Mouse (Mus musculus) adrenal gland, postnatal 10 days (tissue): ENCODE measurements around the gene Atrip. TPM values are rescaled to one million over a fixed set of nuclear protein-coding genes. Genes with fewer than 3 reads are reported as not detected.

Experiments used
- DNase-seq: peaks from one replicate; pipeline ENCODE4 v3.0.0; 2021; ENCODE audit warnings: mixed read lengths
- total RNA-seq, 2 experiments: library from RNA; stranded (reverse); gene quantifications; 2 replicates each; pipeline ENCODE4 v1.2.3; 2021

The Atrip gene
- total RNA-seq, 2 experiments from 2014 or later, result 13.8 to 14.2 TPM

DNA sequence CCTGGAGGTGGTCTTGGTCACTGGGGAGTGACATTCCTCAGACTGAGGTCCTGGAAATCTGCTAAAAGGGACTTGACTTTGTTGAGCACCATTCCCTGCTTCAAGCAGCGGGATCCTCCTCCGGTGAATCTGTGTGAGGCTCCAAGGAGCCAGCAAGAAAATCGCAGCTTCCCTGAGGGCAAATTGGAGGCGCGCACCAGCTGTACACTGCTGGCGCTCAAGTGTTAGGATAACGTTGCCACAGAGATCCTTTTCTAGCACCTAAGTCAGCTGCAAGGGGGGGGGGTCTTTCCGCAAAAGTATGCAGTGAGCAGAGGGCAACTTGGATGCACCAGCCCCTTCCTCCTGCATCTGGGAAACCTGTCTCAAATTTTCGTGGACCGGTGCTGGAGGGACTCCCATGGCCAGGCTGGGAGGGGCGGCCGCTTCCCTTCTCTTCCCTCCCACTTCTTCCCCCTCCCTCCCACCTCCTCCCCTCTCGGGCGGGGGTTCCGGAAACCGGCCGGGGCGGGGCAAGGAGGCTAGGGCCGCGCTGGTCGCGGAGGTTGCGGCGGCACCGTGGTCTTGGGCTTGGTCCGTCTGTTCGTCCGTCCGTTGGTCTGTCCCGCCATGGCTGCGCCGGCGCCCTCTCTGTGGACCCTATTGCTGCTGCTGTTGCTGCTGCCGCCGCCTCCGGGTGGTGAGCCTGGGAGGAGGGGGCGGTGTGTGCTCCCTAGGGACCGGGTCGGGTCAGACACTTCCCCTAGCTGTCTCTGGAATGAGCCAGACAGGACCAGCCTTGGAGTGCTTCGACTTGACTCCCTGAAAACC, 35.6 kb downstream of the Atrip start, which contains the start of gene Shisa5:
Gene Shisa5, plus strand, starts transcription at position 480 of the 810 bp plus-strand sequence.
- DNase-seq, result peak; percentile 90

GRCm38 (mm10) chr9:109032435-109032834, 41.5 kb downstream of the Atrip start:
- DNase-seq, result no peak

DNA sequence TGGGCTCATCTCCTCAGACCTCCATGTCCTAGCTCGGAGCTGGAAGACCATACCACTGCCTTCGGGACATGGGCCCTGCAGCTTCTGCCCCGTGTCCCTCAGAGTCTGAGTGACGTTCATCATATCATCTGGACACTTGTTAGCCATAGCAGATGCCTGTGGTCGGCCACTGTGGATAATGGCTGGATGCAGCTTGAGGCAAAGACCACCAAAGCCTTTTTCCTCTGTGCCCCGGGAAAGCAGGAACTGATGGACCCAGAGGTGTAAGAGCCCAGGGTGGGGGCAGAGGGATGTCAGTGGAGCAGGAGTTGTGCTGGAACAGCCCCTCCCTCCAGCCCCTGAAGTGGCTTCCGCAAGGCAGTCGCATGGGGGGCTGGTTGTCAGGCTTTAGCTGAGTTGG, 42.2 kb downstream of the Atrip start:
- no peak for DNase-seq

- DNase-seq, result no peak
Observed at GRCm38 (mm10) chr9:109031001-109031400, 42.9 kb downstream of the Atrip start.

GRCm38 (mm10) chr9:109030312-109030711, 43.6 kb downstream of the Atrip start:
- no peak for DNase-seq

DNA sequence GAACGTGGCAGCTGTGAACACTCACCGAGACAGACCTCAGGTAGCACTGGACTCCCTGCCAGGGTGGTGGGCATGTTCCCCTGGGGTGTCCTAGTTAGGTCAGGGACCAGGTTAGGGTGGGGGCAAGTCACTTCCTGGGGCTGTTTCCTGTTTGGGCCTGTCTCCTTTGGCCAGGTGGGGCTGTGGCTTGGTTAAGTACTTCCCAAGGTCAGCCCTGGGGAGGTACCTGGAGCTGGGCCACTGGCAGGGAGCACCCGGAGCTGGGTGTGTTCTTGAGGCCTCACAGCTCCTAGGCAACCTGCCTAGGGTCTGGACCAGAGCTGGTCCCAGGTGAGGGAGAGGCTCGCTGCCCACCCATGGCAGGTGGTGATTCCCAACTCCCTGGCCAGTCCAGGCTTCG, 45.0 kb downstream of the Atrip start:
- DNase-seq, result no peak

- no peak for DNase-seq
Observed at GRCm38 (mm10) chr9:109028421-109028820, 45.5 kb downstream of the Atrip start.

DNA sequence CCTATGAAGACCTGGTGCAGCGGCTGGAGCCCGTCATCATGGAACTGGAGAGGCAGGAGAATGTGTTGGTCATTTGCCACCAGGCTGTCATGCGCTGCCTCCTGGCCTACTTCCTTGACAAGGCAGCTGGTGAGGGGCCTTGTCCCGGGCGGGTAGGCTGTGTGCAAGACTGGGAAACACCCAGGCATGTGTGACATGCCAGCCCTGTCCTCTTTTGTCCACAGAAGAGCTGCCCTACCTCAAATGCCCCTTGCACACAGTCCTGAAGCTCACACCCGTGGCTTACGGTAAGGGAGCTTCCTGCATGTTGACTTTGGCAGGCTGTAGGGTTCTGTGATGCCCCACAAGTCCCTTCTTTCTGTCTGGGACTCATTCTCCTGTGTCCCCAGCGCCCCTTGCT, 46.4 kb downstream of the Atrip start:
- no peak for DNase-seq

DNA sequence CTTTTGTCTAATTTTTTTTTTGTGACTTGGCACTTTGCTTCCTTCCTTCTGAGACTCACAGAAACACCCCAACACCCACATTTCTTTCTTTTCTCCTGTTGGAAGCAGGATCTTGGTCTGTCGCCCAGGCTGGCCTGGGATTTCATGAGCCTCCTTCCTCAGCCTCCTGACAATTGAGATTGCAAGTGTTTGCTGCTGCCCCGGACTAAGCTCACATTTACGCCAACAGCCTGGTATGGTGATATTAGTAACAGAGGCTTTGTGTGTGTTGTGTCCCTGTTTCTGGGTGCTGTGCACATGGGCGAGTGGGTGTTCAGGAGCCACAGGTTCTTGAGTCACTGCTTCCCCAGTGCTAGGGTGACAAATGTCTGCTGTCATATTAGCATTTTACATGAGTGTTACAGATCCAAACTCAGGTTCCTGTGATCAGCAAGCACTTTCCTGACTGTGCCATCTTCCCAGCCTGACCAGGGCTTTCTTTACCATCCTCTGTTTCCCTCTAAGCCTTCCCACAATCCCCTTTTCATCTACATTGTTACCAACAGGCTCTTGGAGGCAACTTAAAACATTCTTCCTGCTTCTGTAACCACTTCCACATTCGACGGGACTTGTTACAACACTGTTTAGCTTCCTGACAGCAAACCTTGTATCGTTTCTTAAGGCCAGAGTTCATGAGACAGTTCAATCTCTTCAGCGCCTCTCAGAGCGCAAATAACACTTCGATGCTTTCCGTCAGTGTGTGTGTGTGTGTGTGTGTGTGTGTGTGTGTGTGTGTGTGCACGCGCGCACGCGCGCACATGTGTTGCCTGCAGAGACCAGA, 50.8 kb downstream of the Atrip start:
- DNase-seq, result peak; percentile 57

- no peak for DNase-seq
Observed at GRCm38 (mm10) chr9:109021428-109021827, 52.5 kb downstream of the Atrip start.

GRCm38 (mm10) chr9:109016973-109017604, 56.8 kb downstream of the Atrip start:
- DNase-seq, result no peak

GRCm38 (mm10) chr9:109015397-109015796, 58.5 kb downstream of the Atrip start:
- no peak for DNase-seq

- DNase-seq, result no peak
Observed at GRCm38 (mm10) chr9:109010316-109010690, 63.6 kb downstream of the Atrip start.

DNA sequence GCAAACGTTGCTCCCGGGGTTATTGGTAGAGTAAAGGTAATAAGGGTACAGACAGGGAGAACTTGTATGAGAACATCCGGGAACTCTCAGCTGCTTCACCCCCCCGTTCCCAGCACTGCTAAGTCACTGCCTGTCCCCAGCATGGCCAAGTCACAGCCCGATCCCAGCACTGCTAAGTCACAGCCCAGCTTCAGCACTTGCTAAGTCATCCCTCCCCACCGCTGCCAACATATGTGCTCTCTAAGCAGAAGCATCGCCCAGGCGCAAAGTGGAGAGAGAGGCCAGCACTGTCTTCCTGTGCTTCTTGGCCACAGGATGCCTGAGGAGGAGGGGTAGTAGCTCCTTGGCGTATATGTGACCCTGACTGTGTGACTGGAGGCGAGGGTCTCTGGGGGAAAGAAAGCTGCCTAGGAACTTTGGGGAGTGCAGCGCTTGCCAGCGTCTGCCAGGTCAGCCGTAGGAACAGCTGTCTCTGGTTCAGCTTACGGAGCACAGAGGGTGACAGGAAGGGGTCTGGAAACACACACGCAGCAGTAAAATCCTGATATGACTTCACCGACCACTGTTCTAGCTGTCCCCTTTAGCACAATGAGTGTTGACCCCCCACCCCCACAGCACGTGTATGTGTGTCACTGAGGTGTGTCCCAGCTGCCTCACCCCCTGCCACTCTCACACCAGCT, 64.1 kb downstream of the Atrip start:
- DNase-seq, result peak; percentile 35

GRCm38 (mm10) chr9:109008994-109009635, 64.8 kb downstream of the Atrip start:
- no peak for DNase-seq

GRCm38 (mm10) chr9:109008081-109008480, 65.8 kb downstream of the Atrip start:
- no peak for DNase-seq

Other genes starting within 250 kb of the Atrip start
- gene Celsr3, start 247.8 kb downstream of the Atrip start, total RNA-seq, result 1 to 10 TPM; 3.3 to 4.9 TPM
- 10 to 100 TPM in 1 of 2 experiments, 1 to 10 TPM in 1; 9.8 to 13.8 TPM for gene Slc26a6, start 220.8 kb downstream of the Atrip start, total RNA-seq
- gene Tmem89, start 159.5 kb downstream of the Atrip start, total RNA-seq, result not detected
- 1,000 to 10,000 TPM; 1,423 to 1,562 TPM for gene Uqcrc1, start 137.5 kb downstream of the Atrip start, total RNA-seq
- gene Col7a1, start 120.5 kb downstream of the Atrip start, total RNA-seq, result 1 to 10 TPM; 3.7 TPM
- under 1 TPM; 0.33 to 0.39 TPM for gene Ucn2, start 88.1 kb downstream of the Atrip start, total RNA-seq
- 1 to 10 TPM; 3.2 to 8.1 TPM for gene Pfkfb4, start 82.3 kb downstream of the Atrip start, total RNA-seq
- gene Shisa5, start 35.6 kb downstream of the Atrip start, total RNA-seq, result 100 to 1,000 TPM; 107 to 113 TPM
- gene Trex1, start 14.4 kb downstream of the Atrip start, total RNA-seq, result 10 to 100 TPM; 14.0 to 15.9 TPM
- 10 to 100 TPM; 15.7 to 19.4 TPM for gene Ccdc51, start 8.4 kb upstream of the Atrip start, total RNA-seq
- 100 to 1,000 TPM; 336 to 351 TPM for gene Tma7, start 8.5 kb upstream of the Atrip start, total RNA-seq
- gene Plxnb1, start 21.3 kb upstream of the Atrip start, total RNA-seq, result 10 to 100 TPM; 46.9 to 69.6 TPM
- gene Fbxw21, start 87.9 kb upstream of the Atrip start, total RNA-seq, result not detected
- gene Fbxw13, start 121.9 kb upstream of the Atrip start, total RNA-seq, result not detected
- gene Fbxw20, start 160.6 kb upstream of the Atrip start, total RNA-seq, result not detected
- not detected for gene Fbxw14, start 213.6 kb upstream of the Atrip start, total RNA-seq